Mouse (Mus musculus): ENCODE measurements around the gene Slc45a2. TPM values are rescaled to one million over a fixed set of nuclear protein-coding genes. Genes with fewer than 3 reads are reported as not detected.

The Slc45a2 gene
- total RNA-seq (2014; fragmentation: Nextera tagmentation) = not detected in 2 replicates
- total RNA-seq (2017) = 0.05 TPM in 1 of 2 replicates, not detected in the other
- not detected in 2 replicates for polyA plus RNA-seq (2012)

- Histone ChIP-seq H3K4me1 (ENCODE audit: insufficient read depth, low read depth, low read length) (no peaks in the 10 kb centered on the region), H3K36me3 (replicated peaks) (peaks cover 6% of the 10 kb centered on the region), H3K9me3 (replicated peaks) (no peaks in the 10 kb centered on the region), H3K27me3 (ENCODE audit: insufficient read depth, low read length) (peaks cover 6% of the 10 kb centered on the region; the same call in 1 of the 2 replicates), H3K4me3 (ENCODE audit: low read depth, low read length) (no peak within 1 kb of the TSS)
- TF ChIP-seq TAL1 (conservative IDR thresholded peaks at IDR 0.05; ENCODE audit: low read depth, low read length) = no peak
- no peak for TF ChIP-seq GATA1 (IDR thresholded peaks at IDR 0.05; ENCODE audit: borderline replicate concordance, low read length)
- TF ChIP-seq POLR2AphosphoS5 (IDR thresholded peaks at IDR 0.05; ENCODE audit: insufficient replicate concordance, low read depth, low read length) = no peak
- no peak for TF ChIP-seq GATA2 (IDR thresholded peaks at IDR 0.05; ENCODE audit: borderline replicate concordance, low read depth, low read length)
- no peak for TF ChIP-seq CTCF (IDR thresholded peaks at IDR 0.05; ENCODE audit: low read depth, low read length)
- DNase-seq (ENCODE audit: low spot score) = no peak
- ATAC-seq (ENCODE audit: extremely low read depth, insufficient number of reproducible peaks, low FRiP score, poor library complexity, severe bottlenecking) = no peak
These were observed at the start of gene Slc45a2 for GRCm38 (mm10) chr15:11000421-11000820. Slc45a2 (plus strand) TSS chr15:11000721.

- TF ChIP-seq GATA1 (IDR thresholded peaks at IDR 0.05; ENCODE audit: borderline replicate concordance, low read length) = no peak
- TF ChIP-seq GATA2 (IDR thresholded peaks at IDR 0.05; ENCODE audit: borderline replicate concordance, low read depth, low read length) = no peak
- TF ChIP-seq TAL1 (conservative IDR thresholded peaks at IDR 0.05; ENCODE audit: low read depth, low read length) = no peak
- no peak for TF ChIP-seq POLR2AphosphoS5 (IDR thresholded peaks at IDR 0.05; ENCODE audit: insufficient replicate concordance, low read depth, low read length)
- no peak for TF ChIP-seq CTCF (IDR thresholded peaks at IDR 0.05; ENCODE audit: low read depth, low read length)
These were observed 48.4 kb upstream of the Slc45a2 start, which contains the start of gene C1qtnf3 for GRCm38 (mm10) chr15:10951951-10952759. C1qtnf3 (plus strand) TSS chr15:10952332.

GRCm38 (mm10) chr15:10952760-10953305, 47.7 kb upstream of the Slc45a2 start:
- no peak for DNase-seq (ENCODE audit: low spot score)
- no peaks in the 10 kb centered on the region for H3K9me3 ChIP-seq (replicated peaks)
- no peak overlapping the region for H3K4me3 ChIP-seq (ENCODE audit: low read depth, low read length)
- no peaks in the 10 kb centered on the region for H3K36me3 ChIP-seq (replicated peaks)
- no peaks in the 10 kb centered on the region for H3K4me1 ChIP-seq (ENCODE audit: insufficient read depth, low read depth, low read length)
- no peak for TF ChIP-seq GATA1 (IDR thresholded peaks at IDR 0.05; ENCODE audit: borderline replicate concordance, low read length)
- TF ChIP-seq TAL1 (conservative IDR thresholded peaks at IDR 0.05; ENCODE audit: low read depth, low read length) = no peak
- TF ChIP-seq CTCF (IDR thresholded peaks at IDR 0.05; ENCODE audit: low read depth, low read length) = no peak
- no peak for ATAC-seq (ENCODE audit: extremely low read depth, insufficient number of reproducible peaks, low FRiP score, poor library complexity, severe bottlenecking)
- peaks cover 6% of the 10 kb centered on the region; the same call in 1 of the 2 replicates for H3K27me3 ChIP-seq (ENCODE audit: insufficient read depth, low read length)

More at GRCm38 (mm10) chr15:10951951-10952759, 48.4 kb upstream of the Slc45a2 start, which contains the start of gene C1qtnf3:
- Histone ChIP-seq H3K36me3 (replicated peaks) (no peaks in the 10 kb centered on the region), H3K9me3 (replicated peaks) (no peaks in the 10 kb centered on the region), H3K4me3 (ENCODE audit: low read depth, low read length) (no peak within 1 kb of the TSS), H3K27me3 (ENCODE audit: insufficient read depth, low read length) (peaks cover 6% of the 10 kb centered on the region; the same call in 1 of the 2 replicates), H3K4me1 (ENCODE audit: insufficient read depth, low read depth, low read length) (no peaks in the 10 kb centered on the region)
- ATAC-seq (ENCODE audit: extremely low read depth, insufficient number of reproducible peaks, low FRiP score, poor library complexity, severe bottlenecking) = no peak
- no peak for DNase-seq (ENCODE audit: low spot score)

GRCm38 (mm10) chr15:10953465-10953864, 47.1 kb upstream of the Slc45a2 start:
- no peak for TF ChIP-seq GATA1 (IDR thresholded peaks at IDR 0.05; ENCODE audit: borderline replicate concordance, low read length)
- TF ChIP-seq CTCF (IDR thresholded peaks at IDR 0.05; ENCODE audit: low read depth, low read length) = no peak
- no peak for TF ChIP-seq TAL1 (conservative IDR thresholded peaks at IDR 0.05; ENCODE audit: low read depth, low read length)
- TF ChIP-seq GATA2 (IDR thresholded peaks at IDR 0.05; ENCODE audit: borderline replicate concordance, low read depth, low read length) = no peak
- no peak for TF ChIP-seq POLR2AphosphoS5 (IDR thresholded peaks at IDR 0.05; ENCODE audit: insufficient replicate concordance, low read depth, low read length)
- no peaks in the 10 kb centered on the region for H3K36me3 ChIP-seq (replicated peaks)
- no peaks in the 10 kb centered on the region for H3K9me3 ChIP-seq (replicated peaks)
- DNase-seq (ENCODE audit: low spot score) = no peak
- no peaks in the 10 kb centered on the region for H3K4me1 ChIP-seq (ENCODE audit: insufficient read depth, low read depth, low read length)
- no peak overlapping the region for H3K4me3 ChIP-seq (ENCODE audit: low read depth, low read length)
- peaks cover 10% of the 10 kb centered on the region; the same call in 1 of the 2 replicates for H3K27me3 ChIP-seq (ENCODE audit: insufficient read depth, low read length)
- no peak for ATAC-seq (ENCODE audit: extremely low read depth, insufficient number of reproducible peaks, low FRiP score, poor library complexity, severe bottlenecking)

- Histone ChIP-seq H3K36me3 (replicated peaks) (no peaks in the 10 kb centered on the region), H3K4me1 (ENCODE audit: insufficient read depth, low read depth, low read length) (no peaks in the 10 kb centered on the region), H3K4me3 (ENCODE audit: low read depth, low read length) (no peak overlapping the region), H3K27me3 (ENCODE audit: insufficient read depth, low read length) (peaks cover 10% of the 10 kb centered on the region; the same call in 1 of the 2 replicates), H3K9me3 (replicated peaks) (no peaks in the 10 kb centered on the region)
- TF ChIP-seq POLR2AphosphoS5 (IDR thresholded peaks at IDR 0.05; ENCODE audit: insufficient replicate concordance, low read depth, low read length) (no peak), TAL1 (conservative IDR thresholded peaks at IDR 0.05; ENCODE audit: low read depth, low read length) (no peak), GATA1 (IDR thresholded peaks at IDR 0.05; ENCODE audit: borderline replicate concordance, low read length) (no peak)
- no peak for DNase-seq (ENCODE audit: low spot score)
- no peak for ATAC-seq (ENCODE audit: extremely low read depth, insufficient number of reproducible peaks, low FRiP score, poor library complexity, severe bottlenecking)
These were observed 46.0 kb upstream of the Slc45a2 start for GRCm38 (mm10) chr15:10954381-10955016.

- H3K4me3 ChIP-seq (ENCODE audit: low read depth, low read length) = no peak overlapping the region
- no peak for DNase-seq (ENCODE audit: low spot score)
These were observed 45.4 kb upstream of the Slc45a2 start for GRCm38 (mm10) chr15:10955156-10955555.

More at GRCm38 (mm10) chr15:10955156-10955555, 45.4 kb upstream of the Slc45a2 start:
- H3K36me3 ChIP-seq (replicated peaks) = no peaks in the 10 kb centered on the region
- TF ChIP-seq TAL1 (conservative IDR thresholded peaks at IDR 0.05; ENCODE audit: low read depth, low read length) = no peak
- TF ChIP-seq POLR2AphosphoS5 (IDR thresholded peaks at IDR 0.05; ENCODE audit: insufficient replicate concordance, low read depth, low read length) = no peak
- TF ChIP-seq CTCF (IDR thresholded peaks at IDR 0.05; ENCODE audit: low read depth, low read length) = no peak
- no peak for TF ChIP-seq GATA1 (IDR thresholded peaks at IDR 0.05; ENCODE audit: borderline replicate concordance, low read length)
- TF ChIP-seq GATA2 (IDR thresholded peaks at IDR 0.05; ENCODE audit: borderline replicate concordance, low read depth, low read length) = no peak
- no peaks in the 10 kb centered on the region for H3K9me3 ChIP-seq (replicated peaks)
- no peak for ATAC-seq (ENCODE audit: extremely low read depth, insufficient number of reproducible peaks, low FRiP score, poor library complexity, severe bottlenecking)
- peaks cover 10% of the 10 kb centered on the region; the same call in 1 of the 2 replicates for H3K27me3 ChIP-seq (ENCODE audit: insufficient read depth, low read length)
- no peaks in the 10 kb centered on the region for H3K4me1 ChIP-seq (ENCODE audit: insufficient read depth, low read depth, low read length)

Measured in G1E (cell line).